Comparison of ENCODE assay signal across 20 mouse cellular contexts in genomic region chr4:107716754-107717299, GRCm38 (mm10). TPM values are rescaled to one million over a fixed set of nuclear protein-coding genes. Genes with fewer than 3 reads are reported as not detected.
DNase-seq lines count a peak whose midpoint lies in the region; ATAC-seq and TF ChIP-seq lines count a peak whose summit lies in the region.
"Had no signal": no experiment of that assay in that cellular context is flagged by ENCODE, and none has a peak within 500 bp of the region (broad histone marks: within the 10 kb centered on the region; RNA-seq: fewer than 3 reads in every experiment).

No protein-coding gene starts in this region.

- H3K27me3 ChIP-seq in hindbrain, embryonic 11.5 days (ENCODE audit: control insufficient read depth, insufficient read depth, low read length): no peaks in the 10 kb centered on the region
- no peaks in the 10 kb centered on the region for H3K27me3 ChIP-seq in hindbrain, embryonic 10.5 days (ENCODE audit: insufficient read depth, poor library complexity, severe bottlenecking)
- H3K27me3 ChIP-seq in midbrain, postnatal 0 days (ENCODE audit: insufficient read depth, low read length): no peaks in the 10 kb centered on the region; the same call in 1 of the 2 replicates
- H3K27me3 ChIP-seq: embryonic facial prominence, embryonic 13.5 days; kidney, embryonic 15.5 days; stomach, embryonic 15.5 days had no signal

- no peaks in the 10 kb centered on the region for H3K9me3 ChIP-seq in hindbrain, embryonic 11.5 days (ENCODE audit: control insufficient read depth, low read length)
- no peaks in the 10 kb centered on the region for H3K9me3 ChIP-seq in hindbrain, embryonic 10.5 days
- no peaks in the 10 kb centered on the region for H3K9me3 ChIP-seq in midbrain, postnatal 0 days (ENCODE audit: low read length)
- H3K9me3 ChIP-seq: embryonic facial prominence, embryonic 13.5 days; kidney, embryonic 15.5 days; stomach, embryonic 15.5 days had no signal

- DNase-seq in hindbrain, embryonic 11.5 days (ENCODE audit: low spot score): peak; percentile 36
- no peak for DNase-seq in hindbrain, embryonic 10.5 days (ENCODE audit: low spot score)
- peak; percentile 57 for DNase-seq in right cerebral cortex, postnatal 14 days
- no peak for DNase-seq in right cerebral cortex, adult 2 months (ENCODE audit: low spot score in 2 of 2)
- peak; percentile 70 for DNase-seq in midbrain, postnatal 0 days (ENCODE audit: low spot score)
- no peak for DNase-seq in urinary bladder, postnatal 10 days (ENCODE audit: low spot score)
- DNase-seq in thymus, adult 18-20 months: no peak
- DNase-seq: cerebellum, adult 11-12 months; gastrocnemius, postnatal 14 days; lung, embryonic 14.5 days; spleen, adult 18-20 months; thymus, postnatal 14 days had no signal

- no peak overlapping the region for H3K4me3 ChIP-seq in hindbrain, embryonic 11.5 days (ENCODE audit: low read depth, low read length)
- H3K4me3 ChIP-seq in hindbrain, embryonic 10.5 days: no peak overlapping the region
- H3K4me3 ChIP-seq in midbrain, postnatal 0 days (ENCODE audit: low read depth, low read length): no peak overlapping the region
- H3K4me3 ChIP-seq: embryonic facial prominence, embryonic 13.5 days; kidney, embryonic 15.5 days; myocyte; stomach, embryonic 15.5 days had no signal

- WGBS in hindbrain, embryonic 11.5 days: 77% methylated on average over 9 of the region's 9 CpGs
- WGBS in hindbrain, embryonic 10.5 days: 78% methylated on average over 9 of the region's 9 CpGs
- WGBS in midbrain, postnatal 0 days: 57% methylated on average over 9 of the region's 9 CpGs

- H3K36me3 ChIP-seq in hindbrain, embryonic 11.5 days (ENCODE audit: control insufficient read depth, insufficient read depth, low read length): no peaks in the 10 kb centered on the region
- no peaks in the 10 kb centered on the region for H3K36me3 ChIP-seq in hindbrain, embryonic 10.5 days
- H3K36me3 ChIP-seq in midbrain, postnatal 0 days (ENCODE audit: insufficient read depth, low read length): no peaks in the 10 kb centered on the region
- H3K36me3 ChIP-seq: embryonic facial prominence, embryonic 13.5 days; kidney, embryonic 15.5 days; stomach, embryonic 15.5 days had no signal

- no peak overlapping the region for H3K4me2 ChIP-seq in hindbrain, embryonic 11.5 days (replicated peaks; ENCODE audit: low read depth, low read length)
- no peak overlapping the region for H3K4me2 ChIP-seq in midbrain, postnatal 0 days (ENCODE audit: low read depth, low read length, poor library complexity, severe bottlenecking)
- H3K4me2 ChIP-seq: embryonic facial prominence, embryonic 13.5 days; kidney, embryonic 15.5 days; lung, embryonic 14.5 days; stomach, embryonic 15.5 days had no signal

- no peak for TF ChIP-seq CTCF in midbrain, postnatal 0 days (IDR thresholded peaks at IDR 0.05)

- peaks cover 2% of the 10 kb centered on the region; the same call in 1 of the 2 replicates for H3K4me1 ChIP-seq in hindbrain, embryonic 11.5 days (replicated peaks; ENCODE audit: control insufficient read depth, insufficient read depth, low read length)
- H3K4me1 ChIP-seq in hindbrain, embryonic 10.5 days (replicated peaks): peaks cover 23% of the 10 kb centered on the region
- H3K4me1 ChIP-seq in midbrain, postnatal 0 days (ENCODE audit: insufficient read depth, low read length): no peaks in the 10 kb centered on the region
- H3K4me1 ChIP-seq: embryonic facial prominence, embryonic 13.5 days; stomach, embryonic 15.5 days had no signal

- H3K27ac ChIP-seq in hindbrain, embryonic 11.5 days (ENCODE audit: low read depth, low read length): no peak overlapping the region
- H3K27ac ChIP-seq in hindbrain, embryonic 10.5 days: no peak overlapping the region
- no peak overlapping the region for H3K27ac ChIP-seq in midbrain, postnatal 0 days (ENCODE audit: low read depth, low read length)
- H3K27ac ChIP-seq: embryonic facial prominence, embryonic 13.5 days; kidney, embryonic 15.5 days; stomach, embryonic 15.5 days had no signal

- H3K9ac ChIP-seq in hindbrain, embryonic 11.5 days (ENCODE audit: low read depth, low read length): no peak overlapping the region
- no peak overlapping the region for H3K9ac ChIP-seq in midbrain, postnatal 0 days (replicated peaks; ENCODE audit: low read length, poor library complexity, severe bottlenecking)
- H3K9ac ChIP-seq: embryonic facial prominence, embryonic 13.5 days; kidney, embryonic 15.5 days; lung, embryonic 14.5 days; stomach, embryonic 15.5 days had no signal

- ATAC-seq in hindbrain, embryonic 11.5 days (ENCODE audit: low FRiP score): 0 out of 2 replicates have a peak, but pooled peaks have one; percentile 19
- no peak for ATAC-seq in midbrain, postnatal 0 days (ENCODE audit: low FRiP score)

RNA-seq across cellular contexts. Expression of gene Dmrtb1, which starts 32.8 kb away (rescaled TPM):
- 13.8 and 16.6 TPM in 2 replicates for polyA plus RNA-seq in hindbrain, embryonic 11.5 days (2014; fragmentation: Nextera tagmentation; extraction: Ambion mirVana)
- polyA plus RNA-seq in hindbrain, embryonic 10.5 days (2016; fragmentation: Nextera tagmentation; extraction: Ambion mirVana): 8.2 and 23.2 TPM in 2 replicates
- 13.1 and 27.1 TPM in 2 replicates for total RNA-seq in midbrain, postnatal 0 days (2014; rRNA removed)
- 36.8 and 37.2 TPM in 2 replicates for polyA plus RNA-seq in midbrain, postnatal 0 days (2015; fragmentation: Nextera tagmentation; extraction: Ambion mirVana)
- total RNA-seq: gastrocnemius, postnatal 14 days; heart, adult 8-10 months; liver, adult 2 months had no signal
- polyA plus RNA-seq: heart, postnatal 0 days; intestine, embryonic 14.5 days; kidney, embryonic 15.5 days; liver, adult 2 months; lung, embryonic 14.5 days; myocyte had no signal

Comparison
In these comparisons a context has a peak if more than half of its experiments do, and no peak if none do; other contexts are left out.
1. DNase-seq: peak in hindbrain, embryonic 11.5 days (single experiment), right cerebral cortex, postnatal 14 days (single experiment) and midbrain, postnatal 0 days (single experiment); none in hindbrain, embryonic 10.5 days (single experiment), right cerebral cortex, adult 2 months (0 of 2), urinary bladder, postnatal 10 days (single experiment) and thymus, adult 18-20 months (0 of 2).